Mouse (Mus musculus) kidney, postnatal 10 days (tissue): Measurements from ENCODE around the gene Srp54a.
"Not testable (repeated sequence)": the region's sequence is repeated elsewhere in the genome, so short reads cannot be mapped to it uniquely, and the experiment has no call there.

ENCODE experiments used
- DNase-seq: peaks from one replicate; pipeline ENCODE4 v3.0.0; 2021; ENCODE audit warnings: mixed read lengths

Gene Srp54a

DNA sequence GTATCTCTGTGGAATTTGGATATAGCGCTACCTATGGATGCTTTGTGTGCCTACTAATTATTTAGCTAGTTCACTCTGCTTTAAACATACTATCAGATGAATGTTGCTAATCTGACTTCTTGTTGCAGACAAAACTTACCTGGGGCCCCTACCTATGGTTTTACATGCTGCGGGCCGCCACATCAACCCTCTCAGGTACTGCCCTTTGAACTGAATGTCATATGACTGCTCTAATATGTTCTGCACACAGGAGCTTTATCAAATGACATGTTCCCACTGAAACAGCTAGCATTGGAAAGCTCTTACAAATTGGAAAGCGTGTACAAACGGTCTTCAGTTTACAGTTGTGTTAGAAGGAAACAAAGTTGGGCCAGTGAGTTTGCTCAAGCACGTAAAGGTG lies 55.5 kb downstream of the Srp54a start:
- DNase-seq = not testable (repeated sequence)

- not testable (repeated sequence) for DNase-seq
These were observed 57.8 kb downstream of the Srp54a start for GRCm38 (mm10) chr12:55137859-55138258.

DNA sequence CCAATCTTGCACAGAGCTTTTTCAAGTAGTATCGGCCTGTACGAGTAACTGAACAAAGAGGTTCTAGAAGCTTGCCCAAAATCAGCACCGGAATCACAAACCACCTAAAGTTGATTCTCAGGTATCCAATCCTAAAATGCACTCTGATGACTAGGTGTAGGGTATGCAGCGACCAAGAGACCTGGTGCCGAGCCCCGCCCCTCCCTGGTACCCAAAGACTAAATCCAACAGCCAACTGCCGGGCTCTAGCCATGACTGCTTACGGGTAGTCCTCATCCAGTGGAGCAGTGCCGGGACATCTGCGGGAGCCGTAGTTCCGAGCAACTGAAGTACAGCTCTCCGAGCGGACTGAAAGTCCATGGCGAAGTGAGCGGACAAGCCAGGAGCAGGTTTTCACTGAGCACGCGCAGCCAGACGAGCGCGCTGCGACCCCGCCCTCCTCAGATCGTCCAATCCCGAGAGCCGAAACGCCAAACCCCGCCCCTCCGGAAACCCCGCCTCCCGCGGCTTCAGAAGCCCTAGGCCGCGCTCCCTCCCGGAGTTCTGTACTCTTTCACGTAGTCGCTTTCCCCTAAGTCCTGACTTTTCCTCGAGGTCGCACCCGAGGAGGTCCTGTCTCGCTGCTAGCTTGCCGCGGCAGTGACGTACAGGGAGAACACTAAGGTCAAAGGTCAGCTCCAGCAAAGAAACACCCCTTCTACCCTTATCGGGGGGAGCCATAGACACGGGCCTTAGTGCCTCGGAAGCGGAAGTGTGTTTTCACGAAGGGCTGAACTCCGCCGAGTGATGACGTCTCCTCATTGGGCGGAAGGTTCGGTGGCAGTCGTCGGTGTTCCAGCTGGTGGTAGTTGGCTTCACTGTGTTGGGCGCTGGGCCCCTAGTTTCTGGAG lies 74.7 kb downstream of the Srp54a start, which contains the start of gene Srp54b:
Srp54b (plus strand) TSS at position 546 of the 890 bp plus-strand sequence.
- DNase-seq = not testable (repeated sequence)

DNA sequence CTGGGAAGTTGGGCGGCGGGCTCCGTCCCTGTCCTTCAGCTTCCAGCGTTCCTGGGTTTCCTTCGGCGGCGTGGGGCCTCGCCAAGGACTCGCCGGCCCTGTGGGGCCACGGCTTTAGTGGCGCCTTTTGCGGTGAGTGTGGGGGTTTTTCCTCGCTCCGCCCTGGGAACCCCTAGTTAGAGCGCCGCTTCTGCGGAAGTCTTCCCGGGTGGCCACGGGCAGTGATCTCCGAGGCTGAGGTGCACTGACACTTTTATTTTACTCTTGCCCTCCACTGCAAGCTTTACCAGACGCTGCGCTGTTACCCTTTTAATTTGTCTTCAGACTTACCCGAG lies 75.4 kb downstream of the Srp54a start:
- DNase-seq = not testable (repeated sequence)
